ENCODE assay signal across 13 mouse cellular contexts in genomic region chr11:95780480-95780879, GRCm38 (mm10). TPM values are rescaled to one million over a fixed set of nuclear protein-coding genes. Genes with fewer than 3 reads are reported as not detected.
"Had no signal": no experiment of that assay in that cellular context is flagged by ENCODE, and none has a peak within 500 bp of the region (broad histone marks: within the 10 kb centered on the region; RNA-seq: fewer than 3 reads in every experiment).

No protein-coding gene starts in this region.

- H3K4me2 ChIP-seq: limb, embryonic 13.5 days; midbrain, embryonic 15.5 days; neural tube, embryonic 12.5 days had no signal

- H3K4me3 ChIP-seq: layer of hippocampus, adult 2 months; limb, embryonic 13.5 days; midbrain, embryonic 15.5 days; neural tube, embryonic 12.5 days had no signal

- H3K27me3 ChIP-seq: limb, embryonic 13.5 days; midbrain, embryonic 15.5 days; neural tube, embryonic 12.5 days had no signal

- H3K9me3 ChIP-seq: midbrain, embryonic 15.5 days; neural tube, embryonic 12.5 days had no signal

- H3K9ac ChIP-seq: limb, embryonic 13.5 days; midbrain, embryonic 15.5 days; neural tube, embryonic 12.5 days had no signal

- DNase-seq: kidney, adult 11 months; kidney, adult 9 months; kidney, postnatal 4 days; left cerebral cortex, postnatal 4 days; thymus, adult 18-20 months; thymus, postnatal 25 days had no signal

- ATAC-seq: hindbrain, postnatal 0 days; midbrain, embryonic 15.5 days had no signal

- H3K36me3 ChIP-seq: midbrain, embryonic 15.5 days; neural tube, embryonic 12.5 days had no signal

- H3K27ac ChIP-seq: hindbrain, postnatal 0 days; kidney, postnatal 0 days; layer of hippocampus, adult 2 months; limb, embryonic 13.5 days; midbrain, embryonic 15.5 days; neural tube, embryonic 12.5 days had no signal

- H3K4me1 ChIP-seq: limb, embryonic 13.5 days; midbrain, embryonic 15.5 days; neural tube, embryonic 12.5 days had no signal

RNA-seq across cellular contexts. Expression of gene Phospho1, which starts 43.8 kb away (rescaled TPM):
- polyA plus RNA-seq: kidney, postnatal 0 days; midbrain, embryonic 15.5 days; neural tube, embryonic 12.5 days; stomach, embryonic 14.5 days had no signal
